Mouse (Mus musculus) heart, postnatal 4 days (tissue): ENCODE data around the gene Krt27. TPM values are rescaled to one million over a fixed set of nuclear protein-coding genes. Genes with fewer than 3 reads are reported as not detected.

Experiments
- DNase-seq: peaks from one replicate; pipeline ENCODE4 v3.0.0; 2021
- total RNA-seq, 2 experiments: library from RNA; stranded (reverse); gene quantifications; 2 replicates each; pipeline ENCODE4 v1.2.3; 2021

The Krt27 gene
- not detected for total RNA-seq

DNA sequence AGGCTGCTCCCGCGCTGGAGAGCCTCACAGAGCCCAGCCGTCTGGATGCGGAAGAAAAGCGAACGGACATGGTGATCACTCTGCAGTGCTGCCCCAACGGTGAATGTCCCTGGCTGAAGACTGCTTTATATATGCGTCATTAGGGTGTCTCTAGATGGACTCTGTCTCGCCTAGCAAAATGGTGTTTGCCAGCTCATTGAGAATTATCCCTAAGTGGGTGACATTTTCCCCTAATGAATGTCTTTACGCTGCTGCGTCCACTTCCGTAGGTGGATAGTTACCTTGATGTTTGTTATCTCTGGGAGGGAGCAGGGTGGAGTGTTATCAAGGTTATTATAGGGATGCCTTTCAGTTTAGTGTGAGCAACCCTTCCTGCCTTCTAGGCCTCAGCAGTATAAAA is at the start of gene Krt27:
TSS of gene Krt27 (minus strand) at position 101 of the 400 bp plus-strand sequence.
- no peak for DNase-seq

DNA sequence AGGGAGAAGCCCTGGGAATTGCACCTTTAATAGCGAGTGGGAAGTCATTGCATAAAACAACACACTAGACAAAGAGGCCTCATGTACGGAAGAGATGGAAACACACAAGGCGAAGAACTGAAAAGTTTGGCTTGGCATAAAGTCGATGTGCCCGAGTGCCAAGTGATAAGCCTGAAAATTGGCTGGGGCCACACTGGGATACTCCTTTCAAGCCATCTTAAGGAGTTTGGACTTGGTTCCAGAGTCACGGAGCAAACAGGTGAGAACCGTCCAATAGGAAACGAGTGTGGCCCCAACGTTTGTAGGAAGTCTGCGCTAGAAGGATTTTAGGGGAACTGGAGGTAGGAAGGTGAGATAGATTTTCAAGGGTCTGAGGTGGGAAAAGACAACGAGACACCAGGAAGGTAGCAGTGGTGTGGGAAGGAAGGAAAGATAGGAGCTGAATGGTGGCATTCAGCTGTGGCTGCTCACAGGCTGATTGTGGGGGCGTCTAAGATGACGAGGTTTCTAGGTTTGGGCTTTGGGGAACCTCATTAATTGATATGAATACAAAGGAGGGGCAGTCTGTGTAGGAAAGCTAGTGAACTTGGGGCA is 49.1 kb upstream of the Krt27 start:
- no peak for DNase-seq

DNA sequence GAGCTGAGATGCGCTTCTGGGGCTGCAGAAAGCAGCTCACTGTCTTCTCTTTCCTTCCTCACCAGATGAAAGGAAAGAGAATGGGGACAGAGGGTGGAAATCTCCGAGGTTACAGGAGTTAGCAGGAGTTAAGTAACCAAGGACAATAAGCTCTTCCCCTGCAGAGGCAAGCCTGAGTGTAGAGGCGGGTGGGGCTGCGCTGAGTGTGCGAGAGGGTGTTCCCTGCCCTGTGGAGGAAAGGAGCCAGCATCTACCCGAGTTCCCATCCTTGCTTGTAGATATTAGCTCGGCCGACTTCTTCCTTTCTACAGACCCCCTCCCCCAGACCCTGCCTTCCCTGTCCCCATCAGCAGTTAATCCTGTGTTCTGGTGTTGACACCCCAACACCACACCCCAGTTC is 47.9 kb upstream of the Krt27 start:
- DNase-seq = no peak

DNA sequence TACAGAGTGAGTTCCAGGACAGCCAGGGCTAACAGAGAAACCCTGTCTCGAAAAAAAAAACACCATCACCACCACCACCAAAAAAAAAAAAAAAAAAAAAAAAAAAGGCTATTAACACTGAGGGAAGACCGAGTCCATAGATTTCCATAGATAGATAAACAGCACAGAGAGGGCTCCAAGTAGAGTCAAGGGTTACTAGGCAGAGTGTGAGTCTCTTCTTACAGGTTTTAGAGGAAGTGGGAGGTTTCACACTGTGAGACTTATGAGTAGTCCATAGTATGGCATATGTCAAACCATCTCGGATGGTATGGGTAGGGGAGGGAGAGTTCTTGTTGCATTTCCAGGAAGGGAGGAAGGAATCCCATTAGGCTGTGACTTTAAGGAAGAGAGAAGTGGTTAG is 47.2 kb upstream of the Krt27 start:
- no peak for DNase-seq

DNA sequence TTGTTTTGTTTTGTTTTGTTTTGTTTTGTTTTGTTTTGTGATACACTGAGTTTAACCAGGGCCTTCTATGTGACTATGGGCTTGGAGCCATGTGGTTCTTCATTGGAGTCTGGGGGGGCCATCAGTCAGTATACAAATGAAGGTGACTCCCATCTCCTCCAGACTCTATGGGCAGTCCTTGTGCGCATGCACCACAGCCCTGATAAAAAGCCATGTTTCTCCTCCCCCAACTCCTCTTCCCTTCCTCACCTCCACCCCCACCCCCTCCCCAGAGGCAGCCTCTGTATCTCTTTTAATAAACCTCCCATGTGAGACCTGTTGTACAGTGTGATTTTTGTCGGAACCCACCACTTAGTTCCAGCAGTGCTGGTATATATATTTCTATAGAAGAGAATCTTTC is 45.8 kb upstream of the Krt27 start:
- no peak for DNase-seq

DNA sequence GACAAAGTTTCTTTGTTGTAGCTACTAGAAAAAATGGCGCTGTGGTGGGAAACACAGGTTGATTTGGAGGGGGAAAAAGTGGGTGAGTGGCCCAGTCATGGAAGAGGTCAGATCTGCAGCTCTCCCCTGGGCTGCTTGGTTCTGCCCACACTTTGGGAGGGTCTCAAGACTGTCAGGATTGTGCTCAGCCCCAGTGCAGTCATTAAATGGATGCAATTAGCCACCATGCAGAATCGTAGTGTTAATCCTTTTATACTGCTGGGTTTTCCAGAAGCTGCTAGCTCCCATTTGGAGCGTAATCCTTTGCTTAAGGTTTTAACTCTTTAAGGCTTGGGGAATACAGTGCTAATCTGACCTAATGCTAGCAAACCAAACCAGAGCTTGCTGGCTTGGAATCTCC is 45.1 kb upstream of the Krt27 start:
- no peak for DNase-seq

DNA sequence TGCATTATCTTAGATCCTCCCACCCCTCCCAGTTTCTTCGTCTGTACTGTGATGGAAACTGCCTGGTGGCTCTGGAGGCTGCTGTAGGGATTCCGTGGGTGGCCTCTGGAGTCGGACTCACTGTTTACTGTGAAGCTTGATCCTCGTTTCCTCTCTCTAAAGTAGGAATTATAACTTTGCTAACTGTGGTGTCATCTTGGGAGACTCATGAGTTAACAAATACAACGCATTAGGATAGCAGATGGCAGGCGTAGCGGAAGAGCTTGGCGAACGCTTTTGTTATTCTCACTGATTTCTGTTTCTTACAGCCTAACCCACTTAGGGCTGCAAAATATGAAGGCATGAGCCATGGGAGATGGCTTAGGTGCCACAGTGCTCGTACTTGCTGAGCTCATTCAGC is 41.6 kb upstream of the Krt27 start:
- DNase-seq = no peak

DNA sequence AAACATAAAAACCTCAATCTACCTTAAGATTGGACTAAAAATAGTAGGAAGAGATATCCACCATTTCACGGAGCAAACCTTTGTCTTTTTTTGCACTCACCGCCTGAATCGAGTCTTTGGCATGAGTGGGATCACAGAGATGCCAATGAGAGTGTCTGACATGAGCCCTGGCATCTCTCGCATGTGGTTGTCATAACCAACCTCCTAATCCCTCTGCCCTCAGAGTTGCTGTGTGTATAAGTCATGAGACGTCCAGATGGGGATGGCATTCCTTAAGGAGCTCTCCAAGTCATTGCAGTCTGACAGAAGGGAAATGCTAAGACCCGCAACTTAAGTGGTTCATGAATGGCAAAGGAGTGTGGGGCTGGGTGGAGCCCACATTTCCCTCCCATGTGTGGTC is 40.5 kb upstream of the Krt27 start:
- DNase-seq = no peak

DNA sequence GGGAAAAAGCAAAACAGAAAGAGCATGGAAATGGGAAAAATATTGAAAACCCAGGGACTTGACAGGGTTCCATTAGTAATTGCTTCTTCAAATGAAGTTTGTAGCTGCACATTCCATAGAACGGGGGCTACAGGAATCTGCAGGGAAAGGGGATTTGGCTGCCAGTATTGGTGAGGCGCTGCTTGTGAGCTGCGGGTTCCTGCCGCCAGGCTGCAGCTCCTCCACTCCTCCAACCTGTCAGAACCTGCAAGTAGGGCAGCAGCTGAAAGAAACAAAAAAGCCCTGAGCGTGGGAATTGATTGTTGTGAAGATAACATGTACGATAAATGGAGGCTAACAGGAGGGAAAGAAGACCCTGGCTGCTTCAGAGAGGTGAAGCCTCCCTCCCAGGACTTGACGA is 40.0 kb upstream of the Krt27 start:
- no peak for DNase-seq

DNA sequence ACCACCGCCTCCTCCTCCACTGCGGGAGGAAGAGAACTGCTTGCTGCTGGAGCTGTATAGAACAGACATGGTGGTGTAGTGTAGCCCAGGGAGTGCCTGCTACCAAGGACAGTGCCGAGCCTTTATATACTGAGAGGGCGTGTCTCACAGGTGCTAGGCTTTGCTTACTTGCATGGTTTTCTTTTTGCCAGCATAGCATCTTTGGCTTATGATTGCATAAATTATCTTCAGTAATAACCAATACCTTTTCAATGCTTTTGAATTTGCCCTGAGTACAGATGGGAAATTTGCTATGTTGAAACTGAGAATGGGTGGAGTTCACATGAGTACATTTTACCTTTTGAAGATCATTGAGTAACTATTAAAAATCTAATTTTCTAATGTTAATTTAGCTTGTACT is 38.4 kb upstream of the Krt27 start, which contains the start of gene Krt10:
TSS of gene Krt10 (minus strand) at position 101 of the 400 bp plus-strand sequence.
- DNase-seq = no peak

DNA sequence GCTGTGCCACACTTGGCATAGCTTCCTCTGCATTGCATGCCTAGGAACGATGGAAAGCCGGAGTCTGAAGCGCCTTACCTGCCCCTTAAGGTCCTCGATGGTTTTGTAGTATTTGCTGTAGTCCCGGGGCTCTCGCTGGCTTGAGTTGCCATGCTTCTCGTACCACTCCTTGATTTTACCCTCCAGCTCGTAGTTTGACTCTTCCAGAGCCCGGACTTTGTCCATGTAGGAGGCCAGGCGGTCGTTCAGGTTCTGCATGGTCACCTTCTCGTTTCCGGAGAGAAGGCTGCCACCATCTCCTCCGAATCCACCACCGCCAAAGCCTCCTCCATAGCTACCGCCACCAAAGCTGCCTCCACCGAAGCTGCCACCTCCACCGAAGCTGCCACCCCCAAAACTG is 37.8 kb upstream of the Krt27 start:
- no peak for DNase-seq

DNA sequence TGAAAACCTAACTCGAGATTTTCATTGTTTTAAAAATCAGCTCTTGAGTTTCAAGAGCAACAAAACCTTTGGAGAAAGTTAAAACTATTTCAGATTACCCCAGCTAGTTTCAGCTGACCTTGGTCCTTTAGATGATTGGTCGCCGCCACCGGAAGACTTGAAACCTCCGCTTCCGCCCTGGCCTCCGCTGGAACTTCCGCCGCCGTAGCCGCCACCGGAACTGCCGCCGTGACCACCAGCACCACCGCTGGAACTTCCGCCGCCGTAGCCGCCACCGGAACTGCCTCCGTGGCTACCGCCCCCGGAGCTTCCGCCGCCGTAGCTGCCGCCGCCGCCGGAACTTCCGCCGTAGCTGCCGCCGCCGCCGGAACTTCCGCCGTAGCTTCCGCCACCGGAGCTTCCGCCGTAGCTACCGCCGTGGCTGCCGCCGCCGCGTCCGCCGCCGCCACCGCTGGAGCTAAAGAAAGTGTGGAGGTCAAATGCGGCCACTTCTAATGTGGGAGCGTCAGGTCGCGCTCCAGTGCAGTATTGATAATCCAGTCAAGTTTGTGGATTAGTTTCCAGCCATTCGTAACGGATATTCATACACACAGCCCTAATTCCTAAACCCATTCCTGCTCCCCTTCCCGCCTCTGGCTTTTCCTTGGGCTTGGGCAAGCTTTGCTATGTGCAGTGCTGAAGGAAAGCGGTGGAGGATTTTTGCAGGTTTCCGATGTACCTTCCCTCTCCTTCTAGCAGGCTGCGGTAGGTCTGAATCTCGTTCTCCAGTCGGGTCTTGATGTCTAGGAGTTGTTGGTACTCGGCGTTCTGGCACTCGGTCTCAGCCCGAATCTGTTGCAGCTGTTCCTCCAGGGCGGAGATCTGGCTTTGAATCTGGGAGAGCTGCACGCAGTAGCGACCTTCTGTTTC is 35.2 kb upstream of the Krt27 start:
- DNase-seq = peak; percentile 93

DNA sequence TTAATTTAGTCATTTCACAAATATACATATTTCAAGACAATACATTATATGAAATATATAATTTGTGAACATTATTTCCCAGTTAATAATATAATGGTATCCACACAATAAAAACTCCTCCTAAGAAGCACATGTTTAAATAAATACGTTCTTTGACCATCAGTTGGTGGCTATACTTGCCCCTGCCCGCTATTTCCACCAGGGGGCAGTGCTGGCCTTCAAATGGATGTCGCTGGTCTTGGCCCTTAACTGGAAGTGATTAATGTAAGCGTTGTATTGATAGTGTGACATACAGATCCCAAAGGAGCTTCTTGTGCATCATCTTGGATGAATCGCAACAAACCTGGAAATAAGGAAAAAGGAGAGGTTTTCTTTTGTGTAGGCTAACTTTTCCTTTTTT is 28.7 kb upstream of the Krt27 start:
- DNase-seq = peak; percentile 81

DNA sequence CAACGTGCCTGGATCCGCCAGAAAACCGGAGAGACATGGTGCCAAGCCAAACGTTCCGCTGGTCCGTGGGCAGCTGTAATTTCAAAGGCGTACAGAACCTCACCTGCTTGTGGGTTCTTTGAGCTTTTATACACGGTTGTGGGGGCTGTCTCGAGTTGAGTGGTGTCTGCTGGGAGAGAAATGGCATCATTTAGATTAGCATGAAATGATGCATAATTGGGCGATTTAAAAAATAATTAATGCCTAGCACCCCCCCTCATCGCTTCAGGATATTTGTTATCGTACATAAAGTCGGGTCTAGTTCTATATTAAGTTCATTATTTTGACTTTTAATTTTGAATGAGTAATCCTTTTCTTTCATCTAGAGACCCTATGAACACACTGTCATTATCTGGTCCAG is 23.9 kb upstream of the Krt27 start, which contains the start of gene Krt28:
TSS of gene Krt28 (minus strand) at position 101 of the 400 bp plus-strand sequence.
- no peak for DNase-seq

DNA sequence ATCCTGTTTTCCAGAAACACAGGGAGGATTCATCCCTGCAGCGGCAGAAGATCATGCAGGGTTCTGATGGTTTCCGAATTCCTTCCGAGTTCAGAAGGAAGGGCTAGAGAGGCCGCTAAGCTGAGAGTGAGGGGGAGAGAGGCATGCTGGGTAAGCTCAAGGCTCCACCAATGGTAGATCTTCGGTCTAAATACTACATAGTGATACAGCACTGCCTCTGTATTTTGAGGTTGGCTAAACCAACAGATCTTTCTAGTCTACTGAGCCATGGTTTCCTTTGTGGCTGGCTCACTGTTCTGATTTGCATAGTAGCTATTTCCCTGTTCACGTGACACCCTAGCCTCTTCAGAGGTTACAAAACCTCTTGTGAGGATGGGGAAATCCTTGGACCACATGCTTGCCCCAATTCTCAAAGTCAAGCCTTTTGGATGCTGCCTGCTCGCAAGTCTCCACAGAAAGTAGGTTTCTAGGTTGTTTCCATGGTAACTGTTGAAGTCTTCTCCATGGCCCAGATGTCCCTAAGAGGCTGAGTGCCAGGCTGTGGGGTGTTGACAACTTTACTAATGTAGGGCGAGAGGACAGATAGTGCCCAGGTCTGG is 19.0 kb upstream of the Krt27 start:
- DNase-seq = no peak

DNA sequence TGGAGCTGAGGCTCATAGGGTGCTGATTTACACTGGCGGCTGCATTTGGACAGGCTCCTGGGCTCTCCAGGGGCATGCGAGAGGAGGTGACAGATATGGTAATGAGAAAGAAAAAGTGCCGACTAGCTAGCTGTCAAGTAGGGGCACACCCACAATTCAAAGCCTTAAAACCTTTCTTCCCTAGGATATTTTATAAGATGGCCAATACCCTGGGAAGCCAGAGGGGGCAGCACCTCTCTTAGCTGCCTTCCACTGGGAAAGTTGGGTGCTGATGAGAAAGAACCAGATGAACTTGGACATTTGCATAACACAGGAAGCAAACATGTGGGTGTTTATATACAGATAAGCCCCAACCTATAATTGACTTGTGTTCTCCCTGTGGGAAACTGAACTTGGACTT is 18.3 kb upstream of the Krt27 start:
- peak; percentile 23 for DNase-seq

DNA sequence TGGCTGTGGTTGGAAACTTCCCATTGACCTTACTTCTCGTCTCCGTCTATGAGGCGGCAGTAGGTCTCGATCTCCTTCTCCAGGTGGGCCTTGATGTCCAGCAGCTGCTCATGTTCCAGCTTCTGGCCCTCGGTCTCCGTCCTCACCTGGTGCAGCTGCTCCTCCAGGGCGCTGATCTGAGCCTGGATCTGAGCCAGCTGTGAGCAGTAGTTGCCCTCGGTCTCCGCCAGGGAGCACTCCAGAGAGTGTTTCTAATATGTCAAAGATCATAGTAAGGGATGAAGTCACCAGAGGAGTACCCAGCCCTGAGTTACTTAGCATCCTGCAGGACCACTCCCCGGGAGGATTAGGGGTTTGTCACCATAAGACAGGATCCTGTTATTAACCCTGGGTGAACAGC is 15.9 kb upstream of the Krt27 start:
- DNase-seq = peak; percentile 49

DNA sequence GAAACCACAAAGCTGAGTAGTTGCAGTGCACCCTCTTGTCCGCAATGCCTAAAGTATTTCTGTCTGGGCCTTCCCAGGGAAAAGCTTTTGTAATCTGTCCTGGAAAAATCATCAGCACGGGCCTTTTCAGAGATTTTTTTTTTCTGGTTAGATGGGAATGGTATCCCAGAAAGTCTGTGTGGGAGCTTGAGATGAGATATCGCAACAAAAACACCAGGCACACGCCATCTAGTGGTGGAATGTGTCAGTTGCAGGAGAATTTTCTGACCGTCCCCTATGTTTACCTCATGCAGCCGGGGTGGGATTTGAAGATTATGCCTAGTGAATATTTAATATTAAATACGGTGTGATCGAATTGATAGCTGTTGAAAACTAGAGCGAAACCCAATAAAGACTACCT is 13.5 kb upstream of the Krt27 start:
- DNase-seq = peak; percentile 40

DNA sequence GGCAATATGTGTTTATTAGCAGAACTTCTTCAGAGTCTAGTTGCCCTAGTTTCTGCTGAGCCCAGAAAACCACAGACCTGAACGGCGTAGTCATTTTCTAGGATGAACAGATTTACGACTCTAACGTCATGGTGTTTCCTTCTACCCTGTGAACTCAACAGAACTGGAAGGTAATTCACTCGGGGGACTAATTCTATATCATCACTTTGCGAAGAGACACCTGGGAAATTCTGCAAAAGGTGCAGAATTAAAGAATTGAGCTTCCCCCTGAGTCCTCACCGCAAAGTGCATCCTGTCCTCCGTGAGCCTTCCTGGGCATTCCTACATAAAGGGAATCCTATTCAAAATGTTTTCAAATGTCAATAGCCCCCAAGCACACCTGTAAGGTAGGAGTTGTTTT is 10.5 kb upstream of the Krt27 start:
- no peak for DNase-seq

DNA sequence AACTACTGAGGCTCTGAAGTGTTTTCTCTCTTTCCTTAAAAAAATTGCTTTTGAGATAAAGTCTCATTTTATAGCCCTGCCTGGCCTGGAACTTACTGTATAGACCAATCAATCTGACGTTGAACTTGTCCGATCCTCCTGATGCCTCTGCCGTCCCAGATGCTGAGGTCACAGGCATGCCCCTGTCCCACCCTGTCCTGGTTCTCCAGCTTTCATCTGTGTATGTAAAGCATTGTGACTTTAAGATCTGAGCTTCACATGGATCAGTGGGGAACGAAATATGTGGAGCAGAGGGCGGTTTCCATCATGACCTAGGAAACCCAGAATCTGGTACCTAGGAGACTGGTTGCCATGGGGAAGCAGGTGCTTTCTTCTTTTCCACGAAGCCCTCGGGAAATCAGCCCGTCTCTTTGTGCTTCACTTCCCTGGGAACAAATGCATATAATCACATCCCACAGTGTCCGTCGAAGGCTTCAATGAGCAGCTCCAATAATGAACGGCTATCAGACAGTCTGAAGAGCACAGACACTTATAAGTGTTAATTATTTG is 11.5 kb downstream of the Krt27 start:
- no peak for DNase-seq

DNA sequence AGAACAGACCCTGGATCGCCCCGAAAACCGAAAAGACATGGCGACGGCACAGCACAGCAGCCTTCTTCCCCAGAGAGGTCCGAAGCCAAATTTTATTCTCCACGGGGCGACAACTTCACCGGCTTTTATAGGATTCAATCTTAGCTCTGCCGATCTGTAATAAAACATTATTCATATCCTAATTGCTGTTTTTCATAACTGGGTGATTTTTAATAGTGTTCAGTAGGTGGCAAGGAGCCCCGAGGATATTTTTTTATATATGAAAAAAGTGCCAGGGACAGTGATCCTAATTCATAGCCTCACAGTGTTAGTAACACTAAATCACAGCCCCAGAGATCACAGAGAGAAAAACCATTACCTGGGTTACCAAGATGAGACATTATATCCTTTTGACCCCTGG is 13.0 kb downstream of the Krt27 start, which contains the start of gene Krt26:
TSS of gene Krt26 (minus strand) at position 101 of the 400 bp plus-strand sequence.
- DNase-seq = no peak

DNA sequence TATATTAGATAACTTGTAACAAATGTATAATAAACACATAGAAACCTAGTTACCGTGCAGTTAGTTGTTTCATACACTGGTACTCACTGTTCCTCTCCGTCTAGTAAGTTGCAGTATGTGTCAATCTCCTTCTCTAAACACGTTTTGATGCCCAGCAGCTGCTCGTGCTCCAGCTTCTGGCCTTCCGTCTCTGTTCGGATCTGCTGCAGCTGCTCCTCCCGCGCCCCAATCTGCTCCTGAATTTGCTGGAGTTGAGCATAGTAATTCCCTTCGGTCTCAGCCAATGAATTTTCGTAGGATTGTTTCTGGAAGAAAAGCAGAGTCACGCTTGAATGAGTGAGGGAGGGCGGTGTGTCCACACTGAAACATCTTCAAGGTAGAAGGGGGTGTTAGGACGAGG is 17.5 kb downstream of the Krt27 start:
- DNase-seq = no peak

DNA sequence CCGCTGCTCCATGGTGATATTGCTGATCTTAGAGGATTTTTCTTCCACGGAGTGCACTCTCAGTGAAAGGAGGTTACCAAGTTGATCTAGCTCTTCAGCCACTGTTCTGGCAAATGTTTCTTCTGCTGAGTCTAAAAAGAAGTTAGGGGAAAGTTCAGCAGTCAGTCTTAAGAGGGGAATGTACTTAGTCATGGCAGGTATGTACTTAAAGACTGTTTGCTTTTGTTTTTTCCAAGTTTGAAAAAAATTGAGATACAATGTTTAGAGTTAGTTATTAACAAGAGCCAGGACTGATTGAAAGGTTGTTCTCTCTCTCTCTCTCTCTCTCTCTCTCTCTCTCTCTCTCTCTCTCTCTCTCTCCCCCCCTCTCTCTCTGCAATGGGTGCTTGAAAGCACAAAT is 21.2 kb downstream of the Krt27 start:
- no peak for DNase-seq
